Mouse (Mus musculus) adrenal gland, postnatal 25 days (tissue): ENCODE measurements around the gene Rem2. TPM values are rescaled to one million over a fixed set of nuclear protein-coding genes. Genes with fewer than 3 reads are reported as not detected.

Source experiments
- DNase-seq: peaks from one replicate; pipeline ENCODE4 v3.0.0; 2021; ENCODE audit warnings: mixed read lengths
- long read RNA-seq: library from polyadenylated mRNA; stranded (forward); transcript quantifications from one replicate; pipeline ENCODE4 v2.0.0, GENCODE M21; 2021
- total RNA-seq: library from RNA; stranded (reverse); gene quantifications from 2 replicates; pipeline ENCODE4 v1.2.3, GENCODE M21; 2021

Gene Rem2
- total RNA-seq = 0.64 and 0.67 TPM in 2 replicates
- long read RNA-seq, partial matches to known transcripts = 0 of 1 reads
- long read RNA-seq, other reads (novel, unspliced or antisense) = 0 of 1 reads

GRCm38 (mm10) chr14:54475941-54476844 lies at the start of gene Rem2:
Rem2 (plus strand) TSS chr14:54476100.
- peak; percentile 40 for DNase-seq

GRCm38 (mm10) chr14:54426689-54427398 lies 49.1 kb upstream of the Rem2 start, which contains the start of gene Mrpl52:
Mrpl52 (plus strand) TSS chr14:54426909.
- DNase-seq = peak; percentile 93

GRCm38 (mm10) chr14:54427696-54428095 lies 48.2 kb upstream of the Rem2 start:
- DNase-seq = no peak

- no peak for DNase-seq
These were observed 47.5 kb upstream of the Rem2 start for GRCm38 (mm10) chr14:54428421-54428820.

- DNase-seq = no peak
These were observed 46.4 kb upstream of the Rem2 start for GRCm38 (mm10) chr14:54429332-54430093.

GRCm38 (mm10) chr14:54430406-54431145 lies 45.3 kb upstream of the Rem2 start:
- peak; percentile 30 for DNase-seq

GRCm38 (mm10) chr14:54431334-54432077 lies 44.4 kb upstream of the Rem2 start, which contains the start of gene Mmp14:
Mmp14 (plus strand) TSS chr14:54431612.
- peak; percentile 74 for DNase-seq

- DNase-seq = peak; percentile 64
These were observed 43.6 kb upstream of the Rem2 start for GRCm38 (mm10) chr14:54432078-54432836.

- peak; percentile 56 for DNase-seq
These were observed 42.8 kb upstream of the Rem2 start for GRCm38 (mm10) chr14:54432837-54433830.

- no peak for DNase-seq
These were observed 41.9 kb upstream of the Rem2 start for GRCm38 (mm10) chr14:54433941-54434531.

GRCm38 (mm10) chr14:54435194-54435918 lies 40.5 kb upstream of the Rem2 start:
- DNase-seq = no peak

- DNase-seq = no peak
These were observed 36.7 kb upstream of the Rem2 start for GRCm38 (mm10) chr14:54439155-54439554.

GRCm38 (mm10) chr14:54439610-54440009 lies 36.3 kb upstream of the Rem2 start:
- DNase-seq = no peak

GRCm38 (mm10) chr14:54440538-54440937 lies 35.4 kb upstream of the Rem2 start:
- DNase-seq = no peak

- no peak for DNase-seq
These were observed 34.5 kb upstream of the Rem2 start for GRCm38 (mm10) chr14:54441365-54441764.

GRCm38 (mm10) chr14:54442548-54442947 lies 33.4 kb upstream of the Rem2 start:
- DNase-seq = no peak

- no peak for DNase-seq
These were observed 32.7 kb upstream of the Rem2 start for GRCm38 (mm10) chr14:54443196-54443595.
